Mouse (Mus musculus) CH12F3 (cell line): ENCODE data around the gene Nrk.

ENCODE experiments used
- in situ Hi-C: fragments of 300-500 bp; cut with MboI; formaldehyde crosslinking; loops from 2 replicates; pipeline ENCODE4 v1.14.3; 2020; ENCODE audit warnings: low sequenced_read_pairs

Gene Nrk

GRCm38 (mm10) chrX:138914041-138914776, at the start of gene Nrk:
TSS of gene Nrk (plus strand) at chrX:138914430.
- in situ Hi-C loops, result no loop called here

- in situ Hi-C loops, result no loop called here
These were observed 864 bp upstream of the Nrk start for GRCm38 (mm10) chrX:138913366-138913765.

DNA sequence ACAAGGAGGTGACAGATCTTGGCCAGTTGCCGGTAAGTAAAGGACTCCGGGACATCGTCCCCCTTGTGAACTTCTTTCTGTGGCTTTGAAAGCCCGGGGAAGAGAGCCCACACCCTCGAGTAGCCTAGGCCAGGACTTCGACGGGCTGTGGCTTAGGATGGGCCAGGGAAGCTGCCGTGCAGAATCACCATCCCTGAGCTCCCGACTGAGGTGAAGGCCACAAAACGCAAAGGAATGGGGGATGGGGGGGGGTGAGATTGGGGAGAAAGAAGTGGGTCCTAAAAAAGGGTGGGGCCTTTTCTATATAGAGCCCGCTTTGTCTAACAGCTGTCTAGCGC, 516 bp downstream of the Nrk start:
- in situ Hi-C loops, result no loop called here

GRCm38 (mm10) chrX:138919030-138919429, 4.8 kb downstream of the Nrk start:
- in situ Hi-C loops, result no loop called here

DNA sequence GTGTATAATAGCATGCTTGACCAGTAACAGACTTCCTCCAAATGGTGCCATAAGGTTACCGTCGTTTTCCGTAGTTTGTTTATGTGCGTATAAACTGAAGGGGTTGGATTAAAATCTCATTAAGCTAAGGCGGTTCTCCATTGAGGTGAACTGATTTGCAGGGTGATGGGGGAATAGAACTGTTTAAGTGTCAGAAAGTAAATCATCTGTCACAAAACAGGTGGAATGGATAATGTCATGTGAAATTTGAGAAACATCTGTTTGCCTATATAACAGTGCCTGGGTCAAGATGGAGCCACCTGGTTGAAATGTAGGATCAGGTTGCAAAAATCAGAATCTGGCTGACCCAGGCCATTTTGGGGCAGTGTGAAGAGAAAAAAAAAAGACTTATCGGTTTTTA, 29.7 kb downstream of the Nrk start:
- in situ Hi-C loops, result no loop called here

DNA sequence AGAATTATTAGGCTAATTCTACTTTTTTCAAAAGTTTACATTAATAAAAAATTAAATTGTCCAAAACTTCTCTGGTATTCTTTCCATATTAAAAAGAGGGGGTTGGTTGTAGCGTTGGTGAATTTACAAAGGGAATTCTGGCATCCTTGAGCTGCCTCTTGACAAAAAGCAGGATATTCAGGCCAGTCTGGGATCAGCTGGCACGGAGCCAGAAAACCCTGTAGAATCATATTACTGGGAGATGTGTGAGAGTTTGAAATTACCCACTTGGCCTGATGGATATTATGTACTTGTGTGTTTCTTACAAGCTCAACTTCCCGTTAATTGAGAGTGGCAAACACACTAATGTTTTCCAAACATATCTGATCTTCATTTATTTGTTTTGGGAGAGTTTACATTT, 46.5 kb downstream of the Nrk start:
- in situ Hi-C loops, result no loop called here

GRCm38 (mm10) chrX:138978501-138978900, 64.3 kb downstream of the Nrk start:
- in situ Hi-C loops, result no loop called here

DNA sequence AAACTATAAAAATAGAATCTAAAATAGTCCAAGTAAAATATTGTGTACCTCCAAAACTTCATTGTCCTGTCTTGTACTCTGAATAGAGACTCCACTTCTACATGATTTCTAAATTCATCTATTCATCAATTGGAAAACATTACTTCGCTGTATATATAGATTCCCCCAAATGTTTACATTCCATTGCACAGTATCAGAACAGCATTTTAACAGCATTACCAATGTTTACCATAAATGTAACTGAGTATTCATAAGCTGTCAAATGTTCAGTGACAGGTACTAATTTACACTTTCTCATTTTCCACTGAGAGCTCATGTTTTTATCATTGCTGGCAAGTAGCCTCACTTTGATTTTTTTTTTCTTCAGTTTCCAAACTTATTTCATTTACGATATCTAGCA, 65.0 kb downstream of the Nrk start:
- in situ Hi-C loops, result no loop called here

GRCm38 (mm10) chrX:139014524-139014923, 100.3 kb downstream of the Nrk start:
- in situ Hi-C loops, result no loop called here

GRCm38 (mm10) chrX:139016540-139016939, 102.3 kb downstream of the Nrk start:
- in situ Hi-C loops, result no loop called here

DNA sequence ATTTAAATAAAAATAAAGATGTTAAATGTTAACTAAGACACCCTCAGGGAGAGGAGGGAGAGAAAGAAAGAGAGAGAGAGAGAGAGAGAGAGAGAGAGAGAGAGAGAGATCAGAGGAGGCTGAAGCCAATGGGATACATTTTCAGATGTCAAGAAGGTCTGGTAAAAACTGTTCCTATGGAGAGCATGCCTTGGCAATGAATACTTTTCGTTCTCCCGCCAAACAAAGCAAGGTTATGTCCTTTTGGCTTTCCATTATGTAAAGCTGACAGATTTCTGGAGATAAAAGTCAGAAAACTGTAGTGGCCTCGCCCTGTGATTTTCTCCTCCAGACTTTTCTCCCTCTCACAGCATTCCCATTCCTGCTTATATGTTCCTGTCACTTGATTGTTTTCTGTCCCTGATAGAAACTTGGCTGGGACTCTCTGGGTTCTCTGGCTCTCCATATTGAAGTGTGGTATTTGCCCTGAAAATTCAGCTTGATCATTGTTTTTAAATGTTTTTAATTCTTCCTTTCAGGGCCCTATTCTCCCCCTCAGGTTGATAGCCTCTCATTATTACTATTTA, 112.4 kb downstream of the Nrk start:
- in situ Hi-C loops, result no loop called here

DNA sequence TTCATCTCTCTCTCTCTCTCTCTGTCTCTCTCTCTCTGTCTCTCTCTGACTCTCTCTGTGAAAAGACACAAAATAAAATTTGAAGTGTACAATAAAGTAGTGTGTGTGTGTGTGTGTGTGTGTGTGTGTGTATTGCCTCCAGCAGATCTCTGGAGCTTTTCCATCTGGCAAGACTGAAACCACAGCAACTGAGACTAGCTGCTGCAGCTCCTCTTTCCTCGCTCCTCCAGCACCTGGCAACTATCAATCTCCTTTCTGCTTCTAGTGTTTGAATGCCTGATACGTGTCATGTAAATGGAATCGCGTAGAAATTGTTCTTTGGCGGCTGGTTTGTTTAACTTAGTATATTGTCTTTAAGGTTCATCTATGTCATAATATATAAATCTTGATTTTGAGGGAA, 113.1 kb downstream of the Nrk start:
- in situ Hi-C loops, result no loop called here

- in situ Hi-C loops, result no loop called here
These were observed 113.7 kb downstream of the Nrk start for GRCm38 (mm10) chrX:139027909-139028308.

- in situ Hi-C loops, result no loop called here
These were observed 123.4 kb downstream of the Nrk start for GRCm38 (mm10) chrX:139037666-139038065.

DNA sequence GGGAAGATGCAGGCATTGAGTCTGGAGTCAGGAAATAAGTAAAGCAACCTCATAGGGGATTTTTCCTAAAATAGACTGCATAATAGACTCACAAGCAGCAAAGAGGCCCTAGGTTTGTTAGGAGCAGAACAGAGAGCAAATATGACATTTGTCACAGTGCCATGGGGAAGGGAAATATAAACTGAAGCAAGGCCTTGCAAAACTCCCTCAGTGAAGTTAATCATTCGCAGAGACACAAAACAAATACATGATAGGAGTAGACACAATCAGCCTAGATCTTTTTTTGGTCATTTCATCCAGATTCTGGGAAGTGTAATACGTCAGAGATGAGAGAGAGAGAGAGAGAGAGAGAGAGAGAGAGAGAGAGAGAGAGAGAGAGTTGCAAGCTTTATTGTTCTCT, 125.1 kb downstream of the Nrk start:
- in situ Hi-C loops, result no loop called here

GRCm38 (mm10) chrX:139041148-139041547, 126.9 kb downstream of the Nrk start:
- in situ Hi-C loops, result no loop called here

DNA sequence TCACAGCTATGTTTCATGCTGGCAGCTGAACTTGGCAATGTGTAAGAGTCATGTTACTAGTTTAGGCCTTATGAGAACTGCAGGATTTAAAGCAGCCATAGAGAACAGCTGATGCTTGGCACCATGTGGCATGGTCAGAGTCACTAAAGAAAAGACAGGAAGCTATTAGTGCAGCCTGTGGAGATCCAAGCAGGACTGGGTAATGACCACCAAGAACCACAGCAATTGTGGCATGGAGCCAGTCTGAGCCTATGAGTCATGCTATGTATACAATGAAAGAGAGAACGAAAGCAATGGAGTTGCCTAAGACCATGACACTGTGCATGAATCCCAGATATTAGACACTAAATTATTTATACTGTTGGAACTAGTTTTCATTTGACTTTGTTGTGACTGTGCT, 137.7 kb downstream of the Nrk start:
- in situ Hi-C loops, result no loop called here

- in situ Hi-C loops, result no loop called here
These were observed 138.9 kb downstream of the Nrk start for GRCm38 (mm10) chrX:139053149-139053548.
